Mouse (Mus musculus): Measurements from ENCODE around the gene Cdkn3. TPM values are rescaled to one million over a fixed set of nuclear protein-coding genes. Genes with fewer than 3 reads are reported as not detected.
"Not testable (repeated sequence)": the region's sequence is repeated elsewhere in the genome, so short reads cannot be mapped to it uniquely, and the experiment has no call there.

Cdkn3 gene
- polyA plus RNA-seq, 1 experiment from 2014 or later, result 16.3 TPM

DNA sequence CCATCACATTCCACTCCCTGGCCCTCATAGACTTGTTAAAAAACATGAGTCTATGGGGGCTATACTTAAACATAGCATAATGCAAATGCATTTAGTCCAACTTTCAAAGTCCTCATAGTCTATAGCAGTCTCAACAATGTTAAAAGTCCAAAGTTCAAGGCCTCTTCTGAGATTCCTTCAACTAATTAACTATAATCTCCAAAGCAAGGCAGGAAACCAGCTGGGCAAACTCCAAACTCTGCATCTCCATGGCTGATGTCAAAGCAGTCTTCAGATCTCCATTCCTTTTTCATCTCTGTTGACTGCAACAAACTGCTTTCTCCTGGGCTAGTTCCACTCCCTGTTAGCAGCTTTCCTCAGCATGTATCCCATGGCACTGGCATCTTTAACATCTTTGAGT is 23.0 kb upstream of the Cdkn3 start:
- H3K4me2 ChIP-seq (ENCODE audit: low read length); H3K36me3 ChIP-seq (ENCODE audit: control insufficient read depth, insufficient read depth); H3K27me3 ChIP-seq (replicated peaks; ENCODE audit: control insufficient read depth, insufficient read depth, low read length); H3K9ac ChIP-seq (replicated peaks; ENCODE audit: low read depth, low read length); H3K4me3 ChIP-seq (replicated peaks; ENCODE audit: low read length); H3K9me3 ChIP-seq (ENCODE audit: control insufficient read depth, low read length); H3K4me1 ChIP-seq (replicated peaks; ENCODE audit: control insufficient read depth, insufficient read depth, low read length); H3K27ac ChIP-seq (ENCODE audit: low read length); ATAC-seq: not testable (repeated sequence)

DNA sequence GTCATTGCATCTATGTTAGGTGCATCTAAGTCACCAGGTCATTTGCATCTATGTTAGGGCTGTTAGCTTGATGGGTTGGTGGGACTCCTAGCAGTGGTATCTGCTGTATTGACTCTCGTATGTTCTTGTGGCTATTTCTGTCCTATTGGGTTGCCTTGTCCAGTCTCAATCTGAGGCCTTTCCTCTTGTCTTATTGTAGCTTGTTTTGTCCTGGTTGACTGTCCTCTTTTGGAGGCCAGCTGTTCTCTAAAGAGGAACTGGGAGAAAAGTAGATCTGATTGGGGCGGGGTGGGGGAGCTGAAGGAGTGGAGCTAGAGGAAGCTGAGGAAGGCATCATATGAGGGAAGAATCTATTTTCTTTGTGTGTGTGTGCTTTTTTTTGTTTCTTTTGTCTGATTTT is 17.7 kb upstream of the Cdkn3 start:
- no peaks in the 10 kb centered on the region for H3K27me3 ChIP-seq (replicated peaks; ENCODE audit: control insufficient read depth, insufficient read depth, low read length)
- no peaks in the 10 kb centered on the region for H3K9me3 ChIP-seq (ENCODE audit: control insufficient read depth, low read length)
- no peak overlapping the region for H3K4me2 ChIP-seq (ENCODE audit: low read length)
- no peak for ATAC-seq
- 91% methylated on average over 2 of the region's 2 CpGs for WGBS
- no peaks in the 10 kb centered on the region for H3K36me3 ChIP-seq (ENCODE audit: control insufficient read depth, insufficient read depth)
- H3K27ac ChIP-seq (ENCODE audit: low read length), result no peak overlapping the region
- H3K4me1 ChIP-seq (replicated peaks; ENCODE audit: control insufficient read depth, insufficient read depth, low read length), result no peaks in the 10 kb centered on the region
- H3K9ac ChIP-seq (replicated peaks; ENCODE audit: low read depth, low read length), result no peak overlapping the region
- H3K4me3 ChIP-seq (replicated peaks; ENCODE audit: low read length), result no peak overlapping the region

DNA sequence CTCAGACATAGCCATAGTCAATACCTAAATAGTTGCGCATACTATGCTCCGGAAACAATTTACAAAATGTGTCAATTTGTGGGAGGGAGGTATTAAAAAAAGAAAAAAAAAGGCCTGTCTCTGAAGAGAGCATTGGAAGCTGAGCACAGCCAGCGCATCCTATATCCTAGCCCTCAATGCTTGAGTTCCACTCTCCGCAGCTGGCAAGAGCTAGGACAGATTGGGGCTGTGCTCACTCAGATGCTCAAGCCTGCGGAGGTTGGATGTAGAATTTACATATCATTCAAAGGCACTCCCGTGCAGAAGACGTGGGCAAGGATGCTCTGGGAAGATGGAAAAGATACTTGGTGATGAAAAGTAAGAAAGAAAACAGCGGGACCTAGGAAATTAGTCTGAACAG is 14.9 kb upstream of the Cdkn3 start:
- H3K4me1 ChIP-seq (replicated peaks; ENCODE audit: control insufficient read depth, insufficient read depth, low read length), result no peaks in the 10 kb centered on the region
- no peak overlapping the region for H3K27ac ChIP-seq (ENCODE audit: low read length)
- no peaks in the 10 kb centered on the region for H3K36me3 ChIP-seq (ENCODE audit: control insufficient read depth, insufficient read depth)
- no peaks in the 10 kb centered on the region for H3K27me3 ChIP-seq (replicated peaks; ENCODE audit: control insufficient read depth, insufficient read depth, low read length)
- H3K4me2 ChIP-seq (ENCODE audit: low read length), result no peak overlapping the region
- no peak overlapping the region for H3K4me3 ChIP-seq (replicated peaks; ENCODE audit: low read length)
- no peak overlapping the region for H3K9ac ChIP-seq (replicated peaks; ENCODE audit: low read depth, low read length)
- H3K9me3 ChIP-seq (ENCODE audit: control insufficient read depth, low read length), result no peaks in the 10 kb centered on the region
- WGBS, result 91% methylated on average over 8 of the region's 8 CpGs
- no peak for ATAC-seq

DNA sequence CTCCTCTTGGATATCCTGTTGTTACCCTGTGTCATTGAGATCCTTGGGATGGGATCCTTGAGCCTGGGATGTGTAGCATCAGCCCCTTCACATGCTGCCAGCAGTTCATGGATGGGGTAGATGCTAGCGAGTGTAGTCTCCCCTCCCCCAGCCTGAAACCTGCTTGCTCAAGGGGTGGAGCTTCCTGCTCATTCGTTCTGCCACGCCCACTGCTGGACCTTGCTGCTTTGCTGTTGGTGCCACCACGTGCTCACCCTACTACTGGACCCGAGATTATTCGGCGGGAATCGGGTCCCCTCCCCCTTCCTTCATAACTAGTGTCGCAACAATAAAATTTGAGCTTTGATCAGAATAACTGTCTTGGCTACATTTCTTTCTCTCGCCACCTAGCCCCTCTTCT is 6.0 kb upstream of the Cdkn3 start:
- WGBS, result 71% methylated on average over 8 of the region's 10 CpGs
- H3K9me3 ChIP-seq (ENCODE audit: control insufficient read depth, low read length); ATAC-seq; H3K4me3 ChIP-seq (replicated peaks; ENCODE audit: low read length); H3K27me3 ChIP-seq (replicated peaks; ENCODE audit: control insufficient read depth, insufficient read depth, low read length); H3K4me2 ChIP-seq (ENCODE audit: low read length); H3K36me3 ChIP-seq (ENCODE audit: control insufficient read depth, insufficient read depth); H3K9ac ChIP-seq (replicated peaks; ENCODE audit: low read depth, low read length); H3K4me1 ChIP-seq (replicated peaks; ENCODE audit: control insufficient read depth, insufficient read depth, low read length); H3K27ac ChIP-seq (ENCODE audit: low read length): not testable (repeated sequence)

DNA sequence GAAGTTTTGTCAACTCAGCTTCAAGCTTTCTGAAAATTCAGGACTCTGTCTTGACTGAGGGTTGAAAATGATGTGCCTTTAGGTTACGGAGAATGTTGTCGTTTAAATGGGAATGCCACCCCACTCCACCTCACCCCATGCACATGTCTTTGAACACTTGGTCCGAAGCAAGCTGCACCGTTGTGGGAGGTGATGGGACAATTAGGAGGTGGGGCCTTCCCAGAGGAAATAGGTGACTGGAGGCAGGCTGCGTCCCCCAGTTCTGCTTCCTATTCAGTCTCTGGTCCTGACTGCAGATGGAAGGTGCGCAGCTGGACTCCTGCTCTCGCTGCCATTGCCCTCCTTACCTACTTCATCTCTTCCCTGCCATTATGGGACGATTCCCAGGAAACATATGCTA is 4.5 kb upstream of the Cdkn3 start:
- H3K4me3 ChIP-seq (replicated peaks; ENCODE audit: low read length), result no peak overlapping the region
- H3K27ac ChIP-seq (ENCODE audit: low read length), result no peak overlapping the region
- H3K4me1 ChIP-seq (replicated peaks; ENCODE audit: control insufficient read depth, insufficient read depth, low read length), result peaks cover 1% of the 10 kb centered on the region
- no peak for ATAC-seq
- no peaks in the 10 kb centered on the region; the same call in 1 of the 2 replicates for H3K9me3 ChIP-seq (ENCODE audit: control insufficient read depth, low read length)
- H3K36me3 ChIP-seq (ENCODE audit: control insufficient read depth, insufficient read depth), result no peaks in the 10 kb centered on the region
- no peak overlapping the region for H3K4me2 ChIP-seq (ENCODE audit: low read length)
- no peak overlapping the region for H3K9ac ChIP-seq (replicated peaks; ENCODE audit: low read depth, low read length)
- WGBS, result 92% methylated on average over 8 of the region's 8 CpGs
- no peaks in the 10 kb centered on the region for H3K27me3 ChIP-seq (replicated peaks; ENCODE audit: control insufficient read depth, insufficient read depth, low read length)

DNA sequence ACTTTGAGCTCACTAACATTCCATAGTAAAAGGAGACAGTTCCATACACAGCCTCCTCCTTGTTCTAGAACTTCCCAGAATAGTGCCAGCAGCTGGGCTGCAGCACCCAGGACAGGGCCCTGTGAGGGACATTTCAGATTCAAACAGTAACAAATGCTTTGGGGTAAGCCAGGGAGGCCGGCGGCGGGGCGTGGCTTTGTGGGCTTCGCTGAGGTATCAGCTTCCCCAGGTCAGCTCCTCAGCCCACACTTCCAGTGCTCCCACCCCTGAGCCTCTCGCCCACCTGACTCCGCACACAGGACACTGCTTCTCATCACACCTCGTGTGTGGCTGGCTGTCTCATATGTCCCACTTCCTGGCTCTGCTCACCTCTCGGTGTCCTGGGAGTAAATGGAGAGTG is 2.6 kb upstream of the Cdkn3 start:
- H3K9ac ChIP-seq (replicated peaks; ENCODE audit: low read depth, low read length), result no peak overlapping the region
- no peak overlapping the region for H3K4me2 ChIP-seq (ENCODE audit: low read length)
- no peak for ATAC-seq
- 67% methylated on average over 9 of the region's 9 CpGs for WGBS
- H3K27me3 ChIP-seq (replicated peaks; ENCODE audit: control insufficient read depth, insufficient read depth, low read length), result no peaks in the 10 kb centered on the region
- H3K4me3 ChIP-seq (replicated peaks; ENCODE audit: low read length), result no peak overlapping the region
- H3K36me3 ChIP-seq (ENCODE audit: control insufficient read depth, insufficient read depth), result no peaks in the 10 kb centered on the region
- no peaks in the 10 kb centered on the region; the same call in 1 of the 2 replicates for H3K9me3 ChIP-seq (ENCODE audit: control insufficient read depth, low read length)
- H3K4me1 ChIP-seq (replicated peaks; ENCODE audit: control insufficient read depth, insufficient read depth, low read length), result peaks cover 7% of the 10 kb centered on the region
- no peak overlapping the region for H3K27ac ChIP-seq (ENCODE audit: low read length)

DNA sequence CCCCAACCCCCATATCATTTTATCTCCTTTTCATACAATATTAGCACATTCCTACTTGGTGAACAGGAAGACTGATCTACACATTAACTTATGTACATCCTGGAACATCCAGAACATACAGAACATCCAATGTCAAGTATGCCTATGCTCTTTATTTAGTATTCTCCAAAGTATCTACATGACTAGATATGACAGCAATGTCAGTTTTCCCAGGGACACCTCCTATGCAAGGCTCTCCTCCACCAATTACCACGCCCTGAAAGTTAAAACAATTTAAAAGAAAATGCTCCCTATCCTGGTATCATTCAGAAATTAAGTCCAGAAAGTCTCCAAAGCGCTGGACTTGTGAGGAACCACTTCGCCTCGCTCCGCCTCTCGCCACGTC is 379 bp upstream of the Cdkn3 start:
- Histone ChIP-seq H3K9ac (replicated peaks; ENCODE audit: low read depth, low read length) (no peak overlapping the region), H3K4me1 (replicated peaks; ENCODE audit: control insufficient read depth, insufficient read depth, low read length) (peaks cover 7% of the 10 kb centered on the region)

DNA sequence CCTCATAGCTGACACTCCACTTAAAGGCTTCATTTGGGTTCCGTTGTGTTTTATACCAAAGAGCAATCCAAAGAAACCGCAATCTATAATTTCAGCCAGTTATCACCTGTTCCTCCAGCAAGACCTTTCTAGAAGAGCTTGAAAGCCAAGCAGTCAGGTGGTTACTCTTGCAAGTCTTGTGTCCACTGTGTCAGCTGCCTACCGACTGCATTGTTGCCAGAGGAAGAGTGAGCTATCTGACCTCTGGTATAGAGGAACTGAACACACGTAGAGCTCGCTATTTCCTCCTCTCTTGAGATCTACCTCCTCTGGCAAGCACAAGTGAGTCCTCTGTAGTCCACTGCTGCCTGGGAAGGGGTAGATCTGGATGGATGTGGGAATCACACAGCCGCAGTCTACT is 845 bp downstream of the Cdkn3 start:
- H3K27ac ChIP-seq (ENCODE audit: low read length), result no peak overlapping the region
- H3K4me1 ChIP-seq (replicated peaks; ENCODE audit: control insufficient read depth, insufficient read depth, low read length), result peaks cover 7% of the 10 kb centered on the region
- peak overlapping the region; percentile 63 for H3K4me3 ChIP-seq (replicated peaks; ENCODE audit: low read length)
- H3K9me3 ChIP-seq (ENCODE audit: control insufficient read depth, low read length), result no peaks in the 10 kb centered on the region; the same call in 1 of the 2 replicates
- peak overlapping the region; percentile 52; the same call in 1 of the 2 replicates for H3K9ac ChIP-seq (replicated peaks; ENCODE audit: low read depth, low read length)
- no peaks in the 10 kb centered on the region for H3K36me3 ChIP-seq (ENCODE audit: control insufficient read depth, insufficient read depth)
- WGBS, result 39% methylated on average over 6 of the region's 6 CpGs
- peaks cover 5% of the 10 kb centered on the region; the same call in 1 of the 2 replicates for H3K27me3 ChIP-seq (replicated peaks; ENCODE audit: control insufficient read depth, insufficient read depth, low read length)
- peak overlapping the region; percentile 63 for H3K4me2 ChIP-seq (ENCODE audit: low read length)
- ATAC-seq, result no peak

More for the DNA sequence above, 379 bp upstream of the Cdkn3 start:
- peaks cover 5% of the 10 kb centered on the region; the same call in 1 of the 2 replicates for H3K27me3 ChIP-seq (replicated peaks; ENCODE audit: control insufficient read depth, insufficient read depth, low read length)
- H3K4me2 ChIP-seq (ENCODE audit: low read length), result peak overlapping the region; percentile 63
- no peaks in the 10 kb centered on the region for H3K36me3 ChIP-seq (ENCODE audit: control insufficient read depth, insufficient read depth)
- H3K4me3 ChIP-seq (replicated peaks; ENCODE audit: low read length), result peak overlapping the region; percentile 63
- no peak for ATAC-seq
- H3K9me3 ChIP-seq (ENCODE audit: control insufficient read depth, low read length), result no peaks in the 10 kb centered on the region; the same call in 1 of the 2 replicates
- WGBS, result 2% methylated on average over 7 of the region's 7 CpGs
- no peak overlapping the region for H3K27ac ChIP-seq (ENCODE audit: low read length)

DNA sequence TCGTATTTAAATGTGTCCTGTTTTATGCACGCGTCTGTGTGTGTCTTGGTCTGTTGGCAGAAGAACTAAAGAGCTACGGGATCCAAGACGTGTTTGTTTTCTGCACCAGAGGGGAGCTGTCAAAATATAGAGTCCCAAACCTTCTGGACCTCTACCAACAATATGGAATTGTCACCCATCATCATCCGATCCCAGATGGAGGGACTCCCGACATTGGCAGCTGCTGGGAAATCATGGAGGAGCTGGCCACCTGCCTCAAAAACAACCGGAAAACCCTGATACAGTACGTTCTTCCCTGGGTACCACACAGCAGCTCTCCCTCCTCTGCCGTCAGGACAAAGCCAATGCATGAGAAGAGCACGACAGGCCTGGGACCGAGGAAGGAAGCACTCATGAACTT is 6.8 kb downstream of the Cdkn3 start:
- H3K27ac ChIP-seq (ENCODE audit: low read length), result no peak overlapping the region
- no peak overlapping the region for H3K4me3 ChIP-seq (replicated peaks; ENCODE audit: low read length)
- H3K4me2 ChIP-seq (ENCODE audit: low read length), result no peak overlapping the region
- no peak overlapping the region for H3K9ac ChIP-seq (replicated peaks; ENCODE audit: low read depth, low read length)
- H3K36me3 ChIP-seq (ENCODE audit: control insufficient read depth, insufficient read depth), result no peaks in the 10 kb centered on the region
- H3K27me3 ChIP-seq (replicated peaks; ENCODE audit: control insufficient read depth, insufficient read depth, low read length), result peaks cover 10% of the 10 kb centered on the region; the same call in 1 of the 2 replicates
- no peaks in the 10 kb centered on the region for H3K9me3 ChIP-seq (ENCODE audit: control insufficient read depth, low read length)
- WGBS, result 44% methylated on average over 12 of the region's 12 CpGs
- H3K4me1 ChIP-seq (replicated peaks; ENCODE audit: control insufficient read depth, insufficient read depth, low read length), result peaks cover 3% of the 10 kb centered on the region; the same call in 1 of the 2 replicates
- peak; percentile 92 for ATAC-seq

DNA sequence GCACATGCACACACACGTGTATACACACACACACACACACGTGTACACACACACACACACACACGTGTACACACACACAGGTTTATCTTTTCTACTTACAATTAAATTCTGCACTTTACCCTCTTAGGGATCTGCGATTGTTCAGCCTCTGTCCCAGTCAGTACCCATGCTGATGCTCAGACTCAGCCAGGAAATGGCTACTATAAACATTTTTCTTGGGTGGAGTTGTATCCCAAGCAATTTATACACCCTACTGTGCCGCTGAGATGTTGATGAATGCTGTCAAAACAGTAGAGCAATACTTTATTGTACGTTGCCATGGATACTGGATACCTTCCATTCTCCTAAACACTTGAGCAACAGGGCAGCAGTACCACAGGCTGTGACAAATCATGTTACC is 9.7 kb downstream of the Cdkn3 start:
- Histone ChIP-seq H3K27ac (ENCODE audit: low read length) (no peak overlapping the region), H3K9ac (replicated peaks; ENCODE audit: low read depth, low read length) (no peak overlapping the region), H3K36me3 (ENCODE audit: control insufficient read depth, insufficient read depth) (peaks cover 9% of the 10 kb centered on the region), H3K9me3 (ENCODE audit: control insufficient read depth, low read length) (no peaks in the 10 kb centered on the region), H3K4me1 (replicated peaks; ENCODE audit: control insufficient read depth, insufficient read depth, low read length) (peaks cover 3% of the 10 kb centered on the region; the same call in 1 of the 2 replicates), H3K27me3 (replicated peaks; ENCODE audit: control insufficient read depth, insufficient read depth, low read length) (0 out of 2 replicates have a peak, but pooled peaks cover 4% of the 10 kb centered on the region), H3K4me3 (replicated peaks; ENCODE audit: low read length) (no peak overlapping the region), H3K4me2 (ENCODE audit: low read length) (no peak overlapping the region)
- no peak for ATAC-seq
- WGBS, result 73% methylated on average over 6 of the region's 6 CpGs

Data from forebrain, embryonic 16.5 days (tissue).